Mouse (Mus musculus) forebrain, embryonic 14.5 days (tissue): ENCODE results near the gene Chm. TPM values are rescaled to one million over a fixed set of nuclear protein-coding genes. Genes with fewer than 3 reads are reported as not detected.
"Not testable (repeated sequence)": the region's sequence is repeated elsewhere in the genome, so short reads cannot be mapped to it uniquely, and the experiment has no call there.

ENCODE experiments used
- ATAC-seq: fragments of 200-750 bp; cut with Nextera tagmentation; 2 replicates; pipeline ENCODE4 v1.8.0; 2017; ENCODE audit warnings: mild to moderate bottlenecking, moderate library complexity
- DNase-seq: peaks from one replicate; pipeline ENCODE4 v3.0.0-alpha.2; 2015; ENCODE audit warnings: low spot score
- H3K27ac ChIP-seq: fragments of 300-500 bp; sonication (generic); 2 replicates; pipeline ENCODE4 v1.5.1; 2014; ENCODE audit warnings: low read depth, mild to moderate bottlenecking, control low read depth, low read length, moderate library complexity
- H3K27me3 ChIP-seq: fragments of 300-500 bp; sonication (generic); replicated peaks from 2 replicates; pipeline ENCODE4 v1.6.1; 2014; ENCODE audit warnings: low read length, control low read depth, mixed read lengths; ENCODE audit not compliant: control insufficient read depth, insufficient read depth
- H3K36me3 ChIP-seq: fragments of 300-500 bp; sonication (generic); 2 replicates; pipeline ENCODE4 v1.6.1; 2014; ENCODE audit warnings: low read length, control low read depth; ENCODE audit not compliant: control insufficient read depth, insufficient read depth
- H3K4me1 ChIP-seq: fragments of 300-500 bp; sonication (generic); 2 replicates; pipeline ENCODE4 v1.6.1; 2014; ENCODE audit warnings: antibody characterized with exemption, low read length, control low read depth; ENCODE audit not compliant: control insufficient read depth, insufficient read depth
- H3K4me2 ChIP-seq: fragments of 300-500 bp; sonication (generic); 2 replicates; pipeline ENCODE4 v1.6.1; 2014; ENCODE audit warnings: mild to moderate bottlenecking, control low read depth, low read length
- H3K4me3 ChIP-seq: fragments of 300-500 bp; sonication (generic); 2 replicates; pipeline ENCODE4 v1.5.1; 2014; ENCODE audit warnings: low read depth, low read length, control low read depth
- H3K9ac ChIP-seq: fragments of 300-500 bp; sonication (generic); 2 replicates; pipeline ENCODE4 v1.6.1; 2014; ENCODE audit warnings: mild to moderate bottlenecking, low read length, control low read depth, moderate library complexity
- H3K9me3 ChIP-seq: fragments of 300-500 bp; sonication (generic); replicated peaks from 2 replicates; pipeline ENCODE4 v1.6.1; 2016; ENCODE audit warnings: low read length, control low read depth, mixed read lengths; ENCODE audit not compliant: control insufficient read depth
- WGBS: fragments of 180-500 bp; shearing (Covaris S2); extraction: QIAGEN DNeasy Blood & Tissue Kit; methylation state at CpG from one replicate; pipeline ENCODE4 v1.1.7; 2014; 5-methylcytosine and 5-hydroxymethylcytosine counted together
- polyA plus RNA-seq: library from polyadenylated mRNA; unstranded; fragments of >200 nt; fragmentation: Nextera tagmentation; extraction: Ambion mirVana; gene quantifications from 2 replicates; pipeline ENCODE4 v1.2.1, GENCODE M21; 2014

Gene Chm
- polyA plus RNA-seq: 17.9 and 19.5 TPM in 2 replicates

- Histone ChIP-seq H3K27ac (peak within 1 kb of the TSS; percentile 75), H3K27me3 (no peaks in the 10 kb centered on the region), H3K4me2 (peak within 1 kb of the TSS; percentile 52), H3K9ac (peak within 1 kb of the TSS; percentile 58), H3K9me3 (no peaks in the 10 kb centered on the region), H3K4me1 (no peaks in the 10 kb centered on the region), H3K4me3 (peak within 1 kb of the TSS; percentile 41), H3K36me3 (no peaks in the 10 kb centered on the region)
- 22% methylated on average over 21 of the region's 21 CpGs for WGBS
- DNase-seq (peak; percentile 92), ATAC-seq (peak; percentile 96)
These were observed at the start of gene Chm for GRCm38 (mm10) chrX:113185230-113185985. TSS of gene Chm (minus strand) at chrX:113185517.

DNA sequence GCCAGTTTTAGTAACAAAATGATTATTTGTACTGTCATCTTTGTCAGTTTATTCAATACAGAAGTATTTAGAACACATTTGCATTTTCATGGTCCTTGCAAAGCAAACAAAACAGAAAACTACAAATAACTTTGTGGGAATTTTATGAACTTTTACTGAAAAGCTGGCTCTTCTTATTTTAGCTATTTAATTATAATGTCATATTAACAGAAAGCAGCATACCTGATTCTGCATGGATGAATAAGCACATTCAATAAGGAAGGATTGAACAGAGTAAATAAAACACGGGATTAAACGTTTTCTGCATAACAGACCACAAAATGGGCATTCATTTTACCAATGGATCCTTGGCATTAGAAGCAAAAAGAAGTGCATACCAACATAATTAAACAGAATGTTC, 8.6 kb upstream of the Chm start:
- Histone ChIP-seq H3K27me3 (no peaks in the 10 kb centered on the region), H3K9ac (no peak overlapping the region), H3K4me1 (no peaks in the 10 kb centered on the region), H3K4me2 (no peak overlapping the region), H3K9me3 (no peaks in the 10 kb centered on the region), H3K36me3 (no peaks in the 10 kb centered on the region), H3K27ac (no peak overlapping the region), H3K4me3 (no peak overlapping the region)
- ATAC-seq (no peak), DNase-seq (no peak)
- 11% methylated on average over 2 of the region's 2 CpGs for WGBS

DNA sequence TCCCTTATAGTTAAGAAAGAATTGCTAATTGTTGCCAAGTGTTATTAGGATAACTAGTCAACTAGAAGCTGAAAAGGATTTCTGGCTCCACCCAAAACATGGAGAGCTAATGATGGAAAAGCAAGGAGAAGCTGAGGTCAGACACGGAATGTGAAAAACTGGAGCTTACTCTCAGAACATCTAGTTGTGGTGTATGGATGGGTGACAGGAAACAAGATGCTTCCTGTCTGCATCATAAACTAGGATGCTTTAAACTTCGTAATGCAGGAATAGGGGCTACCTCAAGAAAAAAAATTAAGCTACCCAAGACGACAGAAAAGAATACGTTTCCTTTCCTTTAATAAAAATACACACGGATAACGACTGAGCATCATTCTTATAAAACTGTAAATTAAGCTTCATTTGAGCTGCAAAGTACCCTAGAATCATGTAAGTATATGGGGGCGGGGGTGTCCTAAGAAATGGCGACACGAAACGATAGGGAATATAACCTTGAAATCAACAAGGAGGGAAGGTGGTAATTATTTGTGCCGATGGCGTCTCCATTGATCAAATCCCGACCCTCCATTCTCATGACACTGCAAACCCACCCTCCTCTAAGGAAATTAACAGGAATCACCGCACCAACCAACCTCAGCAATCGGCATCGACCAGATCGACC, 618 bp downstream of the Chm start:
- peak overlapping the region; percentile 52 for H3K4me2 ChIP-seq
- peak overlapping the region; percentile 58 for H3K9ac ChIP-seq
- WGBS: 21% methylated on average over 17 of the region's 17 CpGs
- H3K4me1 ChIP-seq: no peaks in the 10 kb centered on the region
- no peaks in the 10 kb centered on the region for H3K9me3 ChIP-seq
- ATAC-seq (no peak), DNase-seq (no peak)
- H3K27me3 ChIP-seq: no peaks in the 10 kb centered on the region
- H3K27ac ChIP-seq: peak overlapping the region; percentile 75
- peak overlapping the region; percentile 41 for H3K4me3 ChIP-seq
- no peaks in the 10 kb centered on the region for H3K36me3 ChIP-seq

- not testable (repeated sequence) for H3K36me3 ChIP-seq, H3K4me1 ChIP-seq, H3K9me3 ChIP-seq, ATAC-seq, H3K9ac ChIP-seq, DNase-seq, H3K27ac ChIP-seq, H3K4me2 ChIP-seq, H3K4me3 ChIP-seq, H3K27me3 ChIP-seq
- 95% methylated on average over 4 of the region's 4 CpGs for WGBS
These were observed 4.5 kb downstream of the Chm start for GRCm38 (mm10) chrX:113180856-113181255.

DNA sequence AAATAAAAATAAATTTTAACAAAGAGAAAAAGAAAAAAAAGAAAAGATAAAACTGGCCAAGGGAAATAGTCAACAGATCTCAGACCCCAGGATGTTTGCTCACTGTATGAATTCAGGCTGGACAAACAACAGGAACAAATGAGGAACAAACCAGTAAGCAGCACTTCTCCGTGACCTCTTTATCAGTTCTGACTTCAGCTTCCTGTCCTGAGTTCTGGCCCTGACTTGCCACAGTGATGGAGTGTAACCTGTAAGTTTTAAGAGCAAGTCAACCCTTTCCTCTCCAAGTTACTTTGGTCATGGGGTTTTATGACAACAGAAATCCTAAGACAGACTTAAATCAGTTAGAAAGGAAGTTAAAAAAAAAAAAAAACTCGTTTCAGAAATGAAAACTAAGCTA, 12.6 kb downstream of the Chm start:
- 69% methylated on average over 2 of the region's 2 CpGs for WGBS

GRCm38 (mm10) chrX:113172271-113172670, 13.0 kb downstream of the Chm start:
- Histone ChIP-seq H3K36me3 (no peaks in the 10 kb centered on the region), H3K9me3 (no peaks in the 10 kb centered on the region), H3K4me1 (no peaks in the 10 kb centered on the region), H3K27ac (no peak overlapping the region), H3K4me2 (no peak overlapping the region), H3K4me3 (no peak overlapping the region), H3K9ac (no peak overlapping the region), H3K27me3 (no peaks in the 10 kb centered on the region)
- DNase-seq (no peak), ATAC-seq (no peak)
- WGBS: 71% methylated on average over 1 of the region's 1 CpGs

More for the DNA sequence above, 12.6 kb downstream of the Chm start:
- Histone ChIP-seq H3K27me3 (no peaks in the 10 kb centered on the region), H3K9ac (no peak overlapping the region), H3K4me1 (no peaks in the 10 kb centered on the region), H3K27ac (no peak overlapping the region), H3K9me3 (no peaks in the 10 kb centered on the region), H3K4me3 (no peak overlapping the region), H3K36me3 (no peaks in the 10 kb centered on the region), H3K4me2 (no peak overlapping the region)
- ATAC-seq (no peak), DNase-seq (no peak)

DNA sequence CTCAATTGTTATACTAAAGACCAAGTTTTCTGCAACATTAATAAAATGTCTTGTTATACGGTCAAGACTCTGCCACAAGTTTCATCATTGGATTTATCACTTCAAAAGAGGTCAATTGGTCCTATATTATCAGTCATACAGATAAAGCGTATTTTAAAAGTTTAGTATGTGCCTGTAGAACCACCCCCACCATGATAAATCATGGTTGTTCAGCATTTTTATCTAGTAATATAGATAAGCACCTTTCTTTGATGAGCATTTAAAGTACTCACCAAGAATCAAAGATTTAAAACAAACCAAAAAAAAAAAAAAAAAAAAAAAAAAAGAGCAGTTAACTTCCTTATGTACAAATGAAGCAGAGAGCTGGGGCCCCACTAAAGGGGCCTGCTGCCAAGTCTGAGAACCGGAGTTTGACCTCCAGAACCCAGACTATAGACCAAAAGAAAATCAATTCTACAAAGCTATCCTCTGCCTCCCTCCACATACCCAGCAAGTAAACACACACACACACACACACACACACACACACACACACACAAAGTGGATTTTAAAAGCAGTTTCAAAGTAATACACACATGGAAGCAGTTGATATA, 25.0 kb downstream of the Chm start:
- no peak overlapping the region for H3K4me2 ChIP-seq
- no peaks in the 10 kb centered on the region for H3K4me1 ChIP-seq
- no peak for DNase-seq
- H3K27me3 ChIP-seq: no peaks in the 10 kb centered on the region
- no peak overlapping the region for H3K4me3 ChIP-seq
- H3K36me3 ChIP-seq: no peaks in the 10 kb centered on the region
- H3K9ac ChIP-seq: no peak overlapping the region
- H3K9me3 ChIP-seq: no peaks in the 10 kb centered on the region
- WGBS: 80% methylated on average over 3 of the region's 3 CpGs
- no peak for ATAC-seq
- H3K27ac ChIP-seq: no peak overlapping the region

DNA sequence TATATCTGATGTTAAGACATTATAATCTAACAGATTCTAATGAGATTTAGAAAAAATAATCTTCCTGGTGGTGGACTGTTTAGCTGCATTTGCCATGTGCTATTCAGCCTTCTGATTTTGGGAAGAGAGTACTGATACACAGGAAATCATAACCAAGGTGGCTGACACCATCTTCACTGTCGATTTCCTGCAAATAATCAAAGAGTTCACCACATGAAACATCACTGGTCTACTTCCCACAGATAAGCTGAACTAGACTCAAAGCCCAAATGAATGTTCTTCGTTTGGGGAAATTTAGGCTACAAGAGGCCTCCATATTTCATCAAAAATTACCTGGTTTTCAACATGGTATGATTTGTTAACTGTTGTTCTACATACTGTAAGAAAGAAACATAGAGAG, 101.1 kb downstream of the Chm start:
- Histone ChIP-seq H3K9ac (no peak overlapping the region), H3K4me1 (no peaks in the 10 kb centered on the region), H3K9me3 (no peaks in the 10 kb centered on the region), H3K27me3 (no peaks in the 10 kb centered on the region), H3K4me2 (no peak overlapping the region), H3K36me3 (no peaks in the 10 kb centered on the region), H3K27ac (no peak overlapping the region), H3K4me3 (no peak overlapping the region)
- DNase-seq: no peak
- no peak for ATAC-seq
- 76% methylated on average over 2 of the region's 2 CpGs for WGBS

DNA sequence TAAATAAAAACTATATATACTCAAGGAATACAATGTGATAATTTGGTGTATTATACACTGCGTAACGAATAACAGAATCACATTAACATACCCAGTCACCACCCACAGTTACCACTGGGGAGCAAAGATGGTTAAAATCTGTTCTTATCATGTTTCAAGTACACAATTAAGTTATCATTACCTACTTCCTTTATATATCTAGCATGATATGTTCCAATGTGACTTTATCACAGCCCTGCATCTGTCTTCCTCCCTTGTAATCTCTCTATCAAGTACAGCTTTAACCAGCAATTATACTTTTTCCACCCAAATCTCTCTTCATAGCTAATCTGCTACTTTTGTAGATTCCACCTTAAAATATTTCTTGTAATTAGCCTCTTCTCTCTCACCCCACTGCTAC, 109.3 kb downstream of the Chm start:
- no peak overlapping the region for H3K4me3 ChIP-seq
- no peaks in the 10 kb centered on the region for H3K36me3 ChIP-seq
- ATAC-seq: no peak
- H3K9me3 ChIP-seq: no peaks in the 10 kb centered on the region
- WGBS: 98% methylated on average over 2 of the region's 2 CpGs
- H3K4me1 ChIP-seq: no peaks in the 10 kb centered on the region
- no peaks in the 10 kb centered on the region for H3K27me3 ChIP-seq
- H3K27ac ChIP-seq: no peak overlapping the region
- no peak overlapping the region for H3K9ac ChIP-seq
- no peak for DNase-seq
- H3K4me2 ChIP-seq: no peak overlapping the region
